Mouse (Mus musculus) stomach, postnatal 0 days (tissue): ENCODE results near the gene Hist1h4a. TPM values are rescaled to one million over a fixed set of nuclear protein-coding genes. Genes with fewer than 3 reads are reported as not detected.
A peak's percentile ranks its signal among the peaks of the same experiment; 100 is the strongest.
"Not testable (repeated sequence)": the region's sequence is repeated elsewhere in the genome, so short reads cannot be mapped to it uniquely, and the experiment has no call there.

Experiments
- ATAC-seq: fragments of 200-750 bp; cut with Nextera tagmentation; 2 replicates; pipeline ENCODE4 v1.8.0; 2017; ENCODE audit not compliant: low FRiP score, low TSS enrichment
- DNase-seq: peaks from one replicate; pipeline ENCODE4 v3.0.0-alpha.2; 2016; ENCODE audit warnings: low spot score
- H3K27ac ChIP-seq: fragments of 300-500 bp; sonication (generic); replicated peaks from 2 replicates; pipeline ENCODE4 v1.5.1; 2014; ENCODE audit warnings: mild to moderate bottlenecking, control low read depth
- H3K27me3 ChIP-seq: fragments of 300-500 bp; sonication (generic); 2 replicates; pipeline ENCODE4 v1.6.1; 2014; ENCODE audit warnings: low read length; ENCODE audit not compliant: control insufficient read depth, insufficient read depth
- H3K36me3 ChIP-seq: fragments of 300-500 bp; sonication (generic); 2 replicates; pipeline ENCODE4 v1.6.1; 2014; ENCODE audit warnings: low read length, mixed read lengths; ENCODE audit not compliant: control insufficient read depth, insufficient read depth
- H3K4me1 ChIP-seq: fragments of 300-500 bp; sonication (generic); replicated peaks from 2 replicates; pipeline ENCODE4 v1.6.1; 2014; ENCODE audit warnings: antibody characterized with exemption; ENCODE audit not compliant: control insufficient read depth, insufficient read depth
- H3K4me2 ChIP-seq: fragments of 300-500 bp; sonication (generic); replicated peaks from 2 replicates; pipeline ENCODE4 v1.6.1; 2014; ENCODE audit warnings: low read depth, mild to moderate bottlenecking, control low read depth, moderate library complexity
- H3K4me3 ChIP-seq: fragments of 300-500 bp; sonication (generic); 2 replicates; pipeline ENCODE4 v1.5.1; 2014; ENCODE audit warnings: low read depth, low read length, control low read depth
- H3K9ac ChIP-seq: fragments of 300-500 bp; sonication (generic); 2 replicates; pipeline ENCODE4 v1.6.1; 2014; ENCODE audit warnings: mild to moderate bottlenecking, low read length, control low read depth, mixed read lengths
- H3K9me3 ChIP-seq: fragments of 300-500 bp; sonication (generic); 2 replicates; pipeline ENCODE4 v1.6.1; 2016; ENCODE audit warnings: low read length; ENCODE audit not compliant: control insufficient read depth
- CTCF ChIP-seq: IDR thresholded peaks from 2 replicates; pipeline ENCODE4 v1.5.1; 2016; ENCODE audit warnings: antibody characterized with exemption, low read depth, mild to moderate bottlenecking, moderate library complexity
- EP300 ChIP-seq: optimal IDR thresholded peaks from 2 replicates; pipeline ENCODE3; 2016; ENCODE audit warnings: antibody characterized with exemption
- WGBS: fragments of 180-500 bp; shearing (Covaris S2); extraction: QIAGEN DNeasy Blood & Tissue Kit; methylation state at CpG from one replicate; pipeline ENCODE4 v1.1.7; 2014; 5-methylcytosine and 5-hydroxymethylcytosine counted together
- polyA plus RNA-seq: library from polyadenylated mRNA; unstranded; fragments of >200 nt; fragmentation: Nextera tagmentation; extraction: Ambion mirVana; gene quantifications from 2 replicates; pipeline ENCODE4 v1.2.1, GENCODE M21; 2015

Hist1h4a gene
- polyA plus RNA-seq, 1 experiment from 2014 or later, result 0.80 TPM

GRCm38 (mm10) chr13:23764324-23765171, 3.5 kb upstream of the Hist1h4a start:
- DNase-seq, result no peak
- no peak for TF ChIP-seq EP300
- no peak for TF ChIP-seq CTCF
- H3K4me1 ChIP-seq, result peaks cover 3% of the 10 kb centered on the region; the same call in 1 of the 2 replicates
- peak overlapping the region; percentile 71 for H3K9ac ChIP-seq
- peak overlapping the region; percentile 90 for H3K4me2 ChIP-seq
- no peak for ATAC-seq
- peak overlapping the region; percentile 90 for H3K27ac ChIP-seq
- WGBS, result 37% methylated on average over 12 of the region's 12 CpGs
- peak overlapping the region; percentile 52 for H3K4me3 ChIP-seq
- H3K27me3 ChIP-seq, result no peaks in the 10 kb centered on the region
- no peaks in the 10 kb centered on the region for H3K36me3 ChIP-seq
- H3K9me3 ChIP-seq, result no peaks in the 10 kb centered on the region

GRCm38 (mm10) chr13:23763586-23764323, 2.7 kb upstream of the Hist1h4a start, which contains the start of gene Hist1h1a:
Gene Hist1h1a (plus strand): TSS chr13:23763666.
- no peaks in the 10 kb centered on the region for H3K36me3 ChIP-seq
- ATAC-seq (peak; percentile 78), DNase-seq (no peak)
- peak within 1 kb of the TSS; percentile 52 for H3K4me3 ChIP-seq
- peak within 1 kb of the TSS; percentile 90 for H3K4me2 ChIP-seq
- 3% methylated on average over 34 of the region's 34 CpGs for WGBS
- no peaks in the 10 kb centered on the region for H3K27me3 ChIP-seq
- H3K9me3 ChIP-seq, result no peaks in the 10 kb centered on the region
- peaks cover 3% of the 10 kb centered on the region; the same call in 1 of the 2 replicates for H3K4me1 ChIP-seq
- peak within 1 kb of the TSS; percentile 71 for H3K9ac ChIP-seq
- TF ChIP-seq EP300 (peak; percentile 91), CTCF (no peak)
- H3K27ac ChIP-seq, result peak within 1 kb of the TSS; percentile 90

GRCm38 (mm10) chr13:23763242-23763585, 2.2 kb upstream of the Hist1h4a start:
- Histone ChIP-seq H3K9ac (peak overlapping the region; percentile 47), H3K4me1 (peaks cover 3% of the 10 kb centered on the region; the same call in 1 of the 2 replicates), H3K4me2 (peak overlapping the region; percentile 90), H3K27ac (peak overlapping the region; percentile 88), H3K36me3 (no peaks in the 10 kb centered on the region), H3K9me3 (no peaks in the 10 kb centered on the region), H3K4me3 (peak overlapping the region; percentile 52), H3K27me3 (no peaks in the 10 kb centered on the region)
- TF ChIP-seq CTCF, result no peak
- no peak for TF ChIP-seq EP300
- 0% methylated on average over 10 of the region's 10 CpGs for WGBS
- ATAC-seq, result no peak
- DNase-seq, result peak; percentile 92

DNA sequence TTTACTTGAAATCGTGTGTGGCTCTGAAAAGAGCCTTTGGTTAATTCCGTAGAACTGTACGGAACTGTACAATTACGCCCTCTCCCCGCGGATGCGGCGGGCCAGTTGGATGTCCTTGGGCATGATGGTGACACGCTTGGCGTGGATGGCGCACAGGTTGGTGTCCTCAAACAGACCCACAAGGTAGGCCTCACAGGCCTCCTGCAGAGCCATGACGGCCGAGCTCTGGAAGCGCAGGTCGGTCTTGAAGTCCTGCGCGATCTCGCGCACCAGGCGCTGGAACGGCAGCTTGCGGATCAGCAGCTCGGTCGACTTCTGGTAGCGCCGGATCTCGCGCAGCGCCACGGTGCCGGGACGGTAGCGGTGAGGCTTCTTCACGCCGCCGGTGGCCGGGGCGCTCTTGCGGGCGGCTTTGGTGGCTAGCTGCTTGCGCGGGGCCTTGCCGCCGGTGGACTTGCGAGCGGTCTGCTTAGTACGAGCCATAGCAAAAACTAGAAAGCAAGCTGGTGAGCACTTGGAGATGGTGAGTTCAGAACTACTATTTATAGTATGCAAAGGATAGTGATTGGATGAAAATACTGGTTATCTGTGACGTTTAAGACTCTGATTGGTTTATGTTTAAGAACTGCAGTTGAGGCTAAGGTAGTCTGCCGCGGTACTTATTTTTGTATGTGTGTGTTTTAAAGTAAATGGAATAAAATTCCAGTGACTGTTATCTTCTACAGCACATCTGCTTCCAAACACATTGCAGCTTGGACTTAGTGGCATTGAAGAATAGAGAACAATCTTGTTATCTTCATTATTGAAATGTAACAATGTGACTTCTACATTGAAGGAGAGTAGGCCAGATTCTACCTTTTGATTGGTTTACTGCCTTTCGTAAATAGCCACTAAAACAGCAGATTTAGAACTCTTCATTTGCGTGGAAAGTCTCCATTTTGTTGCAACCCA, 1.1 kb upstream of the Hist1h4a start, which contains the start of gene Hist1h3a:
Hist1h3a (minus strand) TSS at position 516 of the 951 bp plus-strand sequence.
- ATAC-seq, result peak; percentile 59
- peak within 1 kb of the TSS; percentile 58 for H3K9ac ChIP-seq
- not testable (repeated sequence) for H3K9me3 ChIP-seq, H3K27me3 ChIP-seq, H3K4me1 ChIP-seq, H3K36me3 ChIP-seq
- TF ChIP-seq EP300, result peak; percentile 46
- H3K4me2 ChIP-seq, result peak within 1 kb of the TSS; percentile 90
- H3K4me3 ChIP-seq, result peak within 1 kb of the TSS; percentile 52
- under 1% methylated on average over 29 of the region's 52 CpGs for WGBS
- peak; percentile 47 for DNase-seq
- peak within 1 kb of the TSS; percentile 88 for H3K27ac ChIP-seq

- DNase-seq, result peak; percentile 35
- TF ChIP-seq CTCF (peak; percentile 42), EP300 (no peak)
- 2% methylated on average over 18 of the region's 27 CpGs for WGBS
These were observed 624 bp downstream of the Hist1h4a start for GRCm38 (mm10) chr13:23760240-23760971.

More at GRCm38 (mm10) chr13:23760240-23760971, 624 bp downstream of the Hist1h4a start:
- peak overlapping the region; percentile 88 for H3K27ac ChIP-seq
- H3K4me1 ChIP-seq, result peaks cover 3% of the 10 kb centered on the region; the same call in 1 of the 2 replicates
- no peaks in the 10 kb centered on the region for H3K36me3 ChIP-seq
- peak overlapping the region; percentile 90 for H3K4me2 ChIP-seq
- H3K27me3 ChIP-seq, result no peaks in the 10 kb centered on the region
- peak; percentile 2; the same call in 1 of the 2 replicates for ATAC-seq
- peak overlapping the region; percentile 45 for H3K9ac ChIP-seq
- peak overlapping the region; percentile 52 for H3K4me3 ChIP-seq
- no peaks in the 10 kb centered on the region for H3K9me3 ChIP-seq
